Mouse (Mus musculus) right cerebral cortex, postnatal 36 days (tissue): ENCODE measurements around the gene Tspan12.

Source experiments
- DNase-seq, 2 experiments: peaks; one replicate each; pipeline ENCODE4 v3.0.0; 2022; ENCODE audit warnings: low spot score in 2 of 2, mixed read lengths in 1 of 2

The Tspan12 gene

GRCm38 (mm10) chr6:21769447-21769809 is 82.9 kb downstream of the Tspan12 start:
- DNase-seq, result no peak

DNA sequence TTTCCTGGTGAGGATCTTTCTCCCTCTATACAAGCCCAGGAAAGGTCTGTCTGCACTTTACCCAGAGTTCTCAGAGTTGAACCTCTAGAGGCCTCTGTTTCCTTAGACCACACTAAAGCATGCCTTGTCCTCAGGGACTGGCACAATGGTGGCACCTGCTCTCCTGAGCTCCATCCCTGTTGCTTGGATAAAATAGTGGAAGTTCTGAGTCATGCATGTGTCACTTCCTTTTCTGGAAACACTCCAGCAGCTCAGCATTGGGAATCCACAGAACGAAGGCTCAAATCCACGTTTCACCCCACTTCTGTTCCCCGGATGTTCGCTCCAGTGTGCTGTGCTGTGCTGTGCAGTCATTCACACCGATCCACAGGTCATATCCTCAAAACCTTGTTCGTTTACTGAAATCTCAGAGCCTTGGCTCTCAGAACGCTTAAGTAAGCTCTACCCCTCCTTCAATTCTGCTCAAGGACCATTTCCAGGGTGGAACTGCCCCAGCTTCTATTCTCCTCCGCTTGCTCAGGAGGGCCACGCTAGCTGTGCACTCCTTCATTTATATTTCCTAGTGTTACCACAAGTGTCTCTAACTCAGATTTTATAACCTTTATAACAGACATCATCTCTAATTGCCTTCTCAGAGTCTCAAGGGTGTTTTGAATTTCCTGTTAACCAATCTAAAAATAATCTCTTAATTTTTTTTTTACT is 83.4 kb downstream of the Tspan12 start:
- no peak for DNase-seq

DNA sequence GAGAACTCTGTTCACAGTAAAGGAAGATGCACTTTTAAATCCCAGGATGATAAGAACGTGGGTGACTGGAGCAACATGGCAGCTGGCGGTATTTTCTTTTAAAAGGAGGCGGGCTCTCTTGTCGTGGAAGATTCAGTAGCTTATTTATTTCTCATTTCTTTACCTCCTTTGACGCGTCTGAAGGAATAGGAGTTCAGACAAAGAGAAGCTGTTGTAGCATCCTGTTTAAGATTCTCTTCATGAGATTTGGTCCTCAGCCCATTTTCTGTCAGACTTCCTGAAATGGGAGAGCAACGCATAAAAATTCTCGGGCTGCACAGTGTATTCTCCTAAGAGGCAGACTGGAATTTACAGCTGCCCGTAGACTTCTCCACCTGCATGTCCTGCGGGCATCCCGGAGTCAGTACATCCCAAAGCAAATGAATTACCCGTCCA is 84.5 kb downstream of the Tspan12 start:
- no peak for DNase-seq

- no peak for DNase-seq
These were observed 104.8 kb downstream of the Tspan12 start for GRCm38 (mm10) chr6:21747536-21747935.

DNA sequence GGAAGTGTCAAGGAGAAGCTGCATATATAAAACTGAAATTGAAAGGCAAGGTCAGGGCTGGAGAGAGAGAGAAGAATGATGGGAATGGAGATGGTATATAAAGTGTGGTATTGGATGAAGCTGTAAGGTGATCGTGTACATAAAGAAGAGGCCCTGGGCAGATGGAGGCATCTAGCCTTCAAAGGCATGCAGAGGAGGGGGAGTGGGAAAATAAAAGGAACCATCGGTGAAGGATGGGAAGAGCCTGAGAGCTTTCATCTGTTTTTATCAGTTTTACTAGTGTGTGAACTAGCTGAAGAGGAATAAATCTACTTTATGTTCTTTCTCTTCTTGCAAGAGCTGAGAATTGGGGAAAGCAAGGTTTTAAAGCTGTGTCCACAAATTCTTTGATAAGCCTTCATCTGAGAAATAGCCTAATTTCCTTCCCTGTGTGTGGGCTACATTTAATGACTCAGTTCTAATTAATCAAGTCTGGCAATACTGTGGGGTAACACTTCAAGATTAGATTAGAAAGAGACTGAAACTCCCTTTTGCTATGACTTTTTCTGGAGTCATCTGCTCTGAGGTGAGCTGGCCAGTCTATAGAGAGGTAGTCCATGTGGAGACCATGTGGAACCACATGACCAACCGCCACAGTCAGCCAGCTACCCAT is 107.6 kb downstream of the Tspan12 start:
- no peak for DNase-seq

DNA sequence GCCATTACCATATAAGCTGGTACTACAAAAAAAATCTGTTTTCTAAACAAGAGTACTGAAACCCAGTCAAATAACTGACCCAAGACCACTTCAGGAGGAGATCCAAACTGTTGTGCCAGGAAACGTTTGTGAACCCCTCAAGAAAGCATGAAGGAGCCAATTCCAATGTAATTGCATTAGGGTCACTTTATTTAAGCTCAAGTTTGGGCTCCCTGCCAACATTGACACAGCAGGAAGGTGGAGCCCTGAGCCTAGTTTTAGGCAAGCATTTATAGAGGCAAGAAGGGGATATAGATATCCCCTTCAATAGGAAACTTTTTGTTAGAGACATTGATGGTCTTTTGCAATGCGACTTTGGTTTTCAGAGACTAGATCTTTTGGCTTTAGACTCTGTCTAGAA is 111.7 kb downstream of the Tspan12 start:
- DNase-seq, result no peak

- DNase-seq, result no peak
These were observed 130.1 kb downstream of the Tspan12 start for GRCm38 (mm10) chr6:21722238-21722637.
